Mouse (Mus musculus) kidney, postnatal 0 days (tissue): Measurements from ENCODE around the gene Foxl2. TPM values are rescaled to one million over a fixed set of nuclear protein-coding genes. Genes with fewer than 3 reads are reported as not detected.
A peak's percentile ranks its signal among the peaks of the same experiment; 100 is the strongest.

Experiments
- ATAC-seq: fragments of 200-750 bp; cut with Nextera tagmentation; replicated peaks from 2 replicates; pipeline ENCODE4 v1.8.0; 2017; ENCODE audit warnings: low read depth, moderate number of reproducible peaks, moderate TSS enrichment, moderate library complexity; ENCODE audit not compliant: low FRiP score
- DNase-seq: peaks from one replicate; pipeline ENCODE4 v3.0.0-alpha.2; 2016; ENCODE audit warnings: low spot score
- H3K27ac ChIP-seq: fragments of 300-500 bp; sonication (generic); 2 replicates; pipeline ENCODE4 v1.5.1; 2014; ENCODE audit warnings: mild to moderate bottlenecking
- H3K27me3 ChIP-seq: fragments of 300-500 bp; sonication (generic); 2 replicates; pipeline ENCODE4 v1.6.1; 2014; ENCODE audit warnings: low read length, mixed read lengths; ENCODE audit not compliant: insufficient read depth
- H3K36me3 ChIP-seq: fragments of 300-500 bp; sonication (generic); 2 replicates; pipeline ENCODE4 v1.6.1; 2014; ENCODE audit warnings: low read length, mixed read lengths; ENCODE audit not compliant: insufficient read depth
- H3K4me1 ChIP-seq: fragments of 300-500 bp; sonication (generic); replicated peaks from 2 replicates; pipeline ENCODE4 v1.6.1; 2014; ENCODE audit warnings: antibody characterized with exemption, low read length, mixed read lengths; ENCODE audit not compliant: insufficient read depth
- H3K4me2 ChIP-seq: fragments of 300-500 bp; sonication (generic); 2 replicates; pipeline ENCODE4 v1.6.1; 2014; ENCODE audit warnings: mild to moderate bottlenecking, low read length, moderate library complexity, mixed read lengths
- H3K4me3 ChIP-seq: fragments of 300-500 bp; sonication (generic); replicated peaks from 2 replicates; pipeline ENCODE4 v1.5.1; 2014; ENCODE audit warnings: low read depth, low read length
- H3K9ac ChIP-seq: fragments of 300-500 bp; sonication (generic); 2 replicates; pipeline ENCODE4 v1.6.1; 2014; ENCODE audit warnings: low read depth, low read length
- H3K9me3 ChIP-seq: fragments of 300-500 bp; sonication (generic); replicated peaks from 2 replicates; pipeline ENCODE4 v1.6.1; 2016; ENCODE audit warnings: low read length, inconsistent platforms, mixed read lengths
- CTCF ChIP-seq: IDR thresholded peaks from 2 replicates; pipeline ENCODE4 v1.5.1; 2016; ENCODE audit warnings: antibody characterized with exemption, low read depth, mild to moderate bottlenecking, moderate library complexity
- WGBS: fragments of 180-500 bp; shearing (Covaris S2); extraction: QIAGEN DNeasy Blood & Tissue Kit; methylation state at CpG from one replicate; pipeline ENCODE4 v1.1.7; 2014; 5-methylcytosine and 5-hydroxymethylcytosine counted together
- polyA plus RNA-seq: library from polyadenylated mRNA; unstranded; fragments of >200 nt; fragmentation: Nextera tagmentation; extraction: Ambion mirVana; gene quantifications from 2 replicates; pipeline ENCODE4 v1.2.1, GENCODE M21; 2015

Foxl2 gene
- polyA plus RNA-seq, 1 experiment from 2014 or later: not detected

DNA sequence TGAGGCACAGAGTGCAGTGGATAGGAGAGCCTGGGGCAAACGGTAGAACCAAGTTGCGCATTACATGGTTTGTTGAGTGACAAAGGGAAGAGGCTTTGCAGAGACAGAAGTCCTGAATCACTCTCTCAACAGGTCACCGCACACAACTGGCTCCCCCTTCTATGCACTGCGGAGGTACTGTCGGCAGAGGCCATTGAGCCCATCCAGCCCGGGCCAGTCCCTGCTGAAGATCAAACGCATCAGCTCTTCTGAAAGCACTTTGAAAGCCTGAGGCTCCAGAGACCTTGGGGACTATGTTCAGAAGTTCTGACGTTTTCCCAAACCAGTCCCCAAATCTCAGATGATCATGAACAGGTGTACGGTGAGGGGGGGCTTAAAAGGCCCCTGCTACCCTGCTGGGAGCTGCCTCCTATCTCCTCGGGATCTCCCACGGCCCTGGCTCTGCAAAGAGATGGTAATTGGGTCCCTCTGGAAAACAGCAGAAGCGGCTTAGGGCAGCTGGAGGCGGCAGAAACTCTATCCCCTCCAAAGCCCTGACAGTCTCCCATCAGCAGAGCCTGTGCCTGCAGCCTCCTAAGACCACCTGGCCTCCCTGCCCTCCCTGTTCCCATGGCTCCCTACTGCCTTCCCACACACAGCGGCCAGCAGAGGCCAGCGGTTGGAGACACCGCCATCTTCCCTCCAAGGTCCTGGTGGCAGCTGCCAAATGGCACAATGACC is 19.7 kb upstream of the Foxl2 start:
- DNase-seq (no peak), ATAC-seq (no peak)
- 15% methylated on average over 16 of the region's 16 CpGs for WGBS
- H3K4me3 ChIP-seq: no peak overlapping the region
- no peak overlapping the region for H3K9ac ChIP-seq
- no peaks in the 10 kb centered on the region for H3K9me3 ChIP-seq
- no peaks in the 10 kb centered on the region for H3K36me3 ChIP-seq
- H3K4me1 ChIP-seq: no peaks in the 10 kb centered on the region
- H3K27me3 ChIP-seq: no peaks in the 10 kb centered on the region
- TF ChIP-seq CTCF: no peak
- H3K27ac ChIP-seq: no peak overlapping the region
- no peak overlapping the region for H3K4me2 ChIP-seq

DNA sequence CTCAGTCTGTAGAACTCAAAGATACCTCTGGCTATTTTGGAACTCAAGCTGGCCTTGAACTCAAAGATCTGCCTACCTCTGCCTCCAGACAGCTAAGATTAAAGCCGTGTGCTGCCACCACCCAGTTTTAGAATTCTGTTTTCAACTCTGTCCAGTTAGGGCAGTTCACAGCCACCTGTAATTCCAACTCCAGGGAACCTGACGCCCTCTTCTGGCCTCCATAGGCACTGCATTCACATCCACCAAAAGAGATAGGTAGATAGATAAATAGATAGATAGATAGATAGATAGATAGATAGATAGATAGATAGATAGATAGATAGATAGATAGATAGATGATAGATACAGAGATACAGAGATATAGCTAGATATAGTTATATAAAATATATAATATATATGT is 15.8 kb upstream of the Foxl2 start:
- Histone ChIP-seq H3K9ac (no peak overlapping the region), H3K27me3 (no peaks in the 10 kb centered on the region), H3K36me3 (no peaks in the 10 kb centered on the region), H3K4me2 (no peak overlapping the region), H3K9me3 (no peaks in the 10 kb centered on the region), H3K27ac (no peak overlapping the region), H3K4me3 (no peak overlapping the region), H3K4me1 (no peaks in the 10 kb centered on the region)
- TF ChIP-seq CTCF: peak; percentile 64
- DNase-seq: no peak
- WGBS: 14% methylated on average over 2 of the region's 2 CpGs
- ATAC-seq: no peak

DNA sequence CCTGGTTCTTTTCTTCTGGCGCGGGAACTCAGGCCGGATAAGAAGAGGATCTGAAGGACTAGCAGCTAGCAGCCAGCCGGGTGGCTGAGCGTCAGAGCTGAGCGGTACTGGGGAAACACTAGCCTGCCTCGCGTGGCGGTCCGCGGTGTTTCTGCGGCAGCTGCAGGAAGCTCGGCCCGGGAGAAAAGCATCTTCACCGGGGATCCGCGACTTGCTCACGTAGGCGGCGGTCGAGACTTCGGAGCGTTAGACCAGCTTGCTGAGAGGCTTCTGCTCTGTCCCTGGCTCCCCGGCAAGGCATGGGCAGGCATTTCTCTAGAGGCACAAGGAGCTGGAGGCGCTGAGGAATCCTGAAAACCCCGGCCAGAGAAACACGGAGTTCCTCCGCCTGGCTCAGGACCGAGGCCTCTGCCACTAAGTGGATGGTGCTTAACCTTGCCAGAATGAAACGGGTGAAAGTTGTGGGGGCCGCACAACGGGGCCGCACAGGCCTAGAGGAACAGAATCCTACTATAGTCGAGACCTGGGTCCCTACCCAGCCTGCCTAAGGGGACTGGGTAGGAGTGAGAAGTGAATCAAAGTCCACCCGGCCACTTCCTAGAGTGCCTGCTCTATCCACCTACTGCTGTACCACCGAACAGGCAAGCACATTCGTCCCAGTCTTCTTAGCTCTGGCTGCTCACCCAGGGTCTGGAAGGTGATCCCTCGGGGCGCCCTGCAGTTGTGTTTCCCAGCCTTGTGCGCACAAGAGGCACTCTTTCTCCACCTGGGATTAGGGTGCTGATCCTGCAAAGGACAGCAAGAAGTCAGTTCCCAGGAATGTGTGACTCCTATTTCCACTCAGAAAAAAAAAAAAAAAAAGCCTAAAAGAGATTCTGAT is 2.7 kb upstream of the Foxl2 start:
- TF ChIP-seq CTCF: no peak
- Histone ChIP-seq H3K9ac (no peak overlapping the region), H3K4me3 (0 out of 2 replicates have a peak overlapping the region, but pooled peaks have one; percentile 9), H3K27ac (no peak overlapping the region), H3K27me3 (peaks cover 82% of the 10 kb centered on the region), H3K9me3 (no peaks in the 10 kb centered on the region), H3K4me1 (peaks cover 22% of the 10 kb centered on the region; the same call in 1 of the 2 replicates), H3K36me3 (no peaks in the 10 kb centered on the region), H3K4me2 (peak overlapping the region; percentile 25; the same call in 1 of the 2 replicates)
- ATAC-seq (no peak), DNase-seq (no peak)
- under 1% methylated on average over 40 of the region's 40 CpGs for WGBS

DNA sequence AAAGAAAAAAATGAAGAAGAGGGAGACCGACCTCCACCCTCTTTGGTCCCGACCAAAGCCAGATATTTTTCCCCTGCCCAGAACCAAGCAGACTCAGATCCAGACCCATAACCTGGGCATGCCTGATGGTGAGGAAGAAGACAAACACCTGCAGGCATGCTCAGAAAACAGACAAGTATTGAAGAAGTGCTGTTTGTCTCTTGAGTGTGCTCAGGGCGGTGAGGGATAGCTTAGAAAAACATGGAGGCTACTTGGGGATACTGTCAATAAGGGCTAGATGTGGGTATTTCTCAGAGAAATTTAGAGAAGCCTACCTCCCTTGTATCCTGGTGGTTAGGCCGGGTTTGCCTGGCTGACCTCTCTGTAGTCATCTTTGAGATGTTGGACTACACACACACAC is 1.8 kb upstream of the Foxl2 start:
- Histone ChIP-seq H3K36me3 (no peaks in the 10 kb centered on the region), H3K27me3 (peaks cover 88% of the 10 kb centered on the region), H3K9ac (no peak overlapping the region), H3K4me2 (no peak overlapping the region), H3K9me3 (no peaks in the 10 kb centered on the region), H3K4me3 (no peak overlapping the region), H3K4me1 (peaks cover 22% of the 10 kb centered on the region; the same call in 1 of the 2 replicates), H3K27ac (no peak overlapping the region)
- DNase-seq (no peak), ATAC-seq (no peak)
- no peak for TF ChIP-seq CTCF
- WGBS: 3% methylated on average over 4 of the region's 4 CpGs

DNA sequence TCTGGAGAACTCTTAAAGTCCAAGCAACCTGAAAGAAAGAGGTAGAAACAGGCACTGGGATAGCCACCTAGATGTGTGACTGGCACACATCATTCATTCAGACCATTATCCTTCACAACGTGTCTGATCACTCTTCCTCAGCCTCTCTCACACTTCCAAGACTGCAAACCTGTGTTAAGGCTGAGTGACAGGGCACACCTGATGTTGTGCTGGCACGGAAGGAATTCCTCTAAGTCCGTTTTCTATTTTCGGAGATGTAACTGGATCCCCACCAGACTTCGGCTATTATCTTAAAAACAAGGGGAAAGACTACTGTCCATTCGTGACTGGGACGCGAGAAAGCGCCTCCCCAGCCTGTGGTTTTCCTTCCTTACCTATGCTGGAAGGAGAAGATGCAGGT is 1.3 kb upstream of the Foxl2 start:
- no peak for DNase-seq
- H3K4me3 ChIP-seq: no peak overlapping the region
- no peak overlapping the region for H3K9ac ChIP-seq

DNA sequence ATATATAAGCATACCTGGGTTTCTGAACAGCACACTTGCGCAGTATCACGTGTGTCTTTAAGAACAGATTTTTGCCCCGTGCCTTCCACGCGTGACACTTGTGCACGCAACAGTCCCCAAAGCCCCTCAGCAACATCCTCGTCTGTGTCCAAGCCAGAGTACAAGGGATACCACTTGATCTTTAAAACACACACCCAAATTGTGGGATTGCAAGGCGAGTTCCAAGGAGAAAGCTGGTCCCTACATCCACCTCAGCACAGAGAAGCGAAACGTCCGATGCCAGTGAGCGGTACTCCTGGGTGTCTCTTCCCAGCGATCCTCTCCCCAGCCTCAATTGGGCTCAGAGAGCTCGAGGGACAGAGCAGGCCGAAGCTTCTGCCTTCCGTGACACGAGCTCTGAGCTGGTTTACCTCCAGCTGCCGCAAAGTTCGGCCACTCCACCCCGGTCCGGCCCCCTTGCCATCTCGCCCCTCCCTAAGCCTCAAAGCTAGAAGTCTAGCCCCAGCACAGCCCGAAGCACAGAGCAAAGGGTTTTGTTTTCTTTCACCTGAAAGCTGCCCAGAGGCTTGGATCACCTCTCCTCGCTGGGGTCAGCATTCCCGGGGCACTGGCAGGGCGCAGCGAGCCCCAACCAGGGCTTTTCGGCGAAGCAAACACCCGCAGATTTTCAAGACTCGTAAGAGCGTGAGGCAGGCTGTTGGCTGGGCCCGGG is 541 bp upstream of the Foxl2 start:
- no peak for DNase-seq
- no peak overlapping the region for H3K9ac ChIP-seq
- H3K4me1 ChIP-seq: peaks cover 22% of the 10 kb centered on the region; the same call in 1 of the 2 replicates

More for the DNA sequence above, 1.3 kb upstream of the Foxl2 start:
- Histone ChIP-seq H3K27me3 (peaks cover 92% of the 10 kb centered on the region), H3K4me1 (peaks cover 22% of the 10 kb centered on the region; the same call in 1 of the 2 replicates), H3K4me2 (no peak overlapping the region), H3K27ac (no peak overlapping the region), H3K9me3 (no peaks in the 10 kb centered on the region), H3K36me3 (no peaks in the 10 kb centered on the region)
- no peak for TF ChIP-seq CTCF
- 3% methylated on average over 9 of the region's 9 CpGs for WGBS
- no peak for ATAC-seq

More for the DNA sequence above, 541 bp upstream of the Foxl2 start:
- no peak for TF ChIP-seq CTCF
- Histone ChIP-seq H3K4me3 (peak overlapping the region; percentile 42), H3K9me3 (no peaks in the 10 kb centered on the region), H3K27me3 (peaks cover 93% of the 10 kb centered on the region), H3K27ac (no peak overlapping the region), H3K36me3 (no peaks in the 10 kb centered on the region), H3K4me2 (peak overlapping the region; percentile 76)
- 3% methylated on average over 33 of the region's 33 CpGs for WGBS
- ATAC-seq: no peak
